Mouse (Mus musculus): ENCODE data around the gene Unc93a.
"Not testable (repeated sequence)": the region's sequence is repeated elsewhere in the genome, so short reads cannot be mapped to it uniquely, and the experiment has no call there.

GRCm38 (mm10) chr17:13144580-13145215 lies 13.1 kb upstream of the Unc93a start:
- TF ChIP-seq POLR2A (IDR thresholded peaks at IDR 0.05; ENCODE audit: control insufficient read depth, extremely low read depth, insufficient read depth, low read length, poor library complexity); CTCF (IDR thresholded peaks at IDR 0.05; ENCODE audit: borderline replicate concordance, control insufficient read depth, extremely low read depth, insufficient read depth, low read length, poor library complexity): not testable (repeated sequence)

All from thymus, adult 2 months (tissue).